ENCODE assay signal across 9 mouse cellular contexts in the genomic region with DNA sequence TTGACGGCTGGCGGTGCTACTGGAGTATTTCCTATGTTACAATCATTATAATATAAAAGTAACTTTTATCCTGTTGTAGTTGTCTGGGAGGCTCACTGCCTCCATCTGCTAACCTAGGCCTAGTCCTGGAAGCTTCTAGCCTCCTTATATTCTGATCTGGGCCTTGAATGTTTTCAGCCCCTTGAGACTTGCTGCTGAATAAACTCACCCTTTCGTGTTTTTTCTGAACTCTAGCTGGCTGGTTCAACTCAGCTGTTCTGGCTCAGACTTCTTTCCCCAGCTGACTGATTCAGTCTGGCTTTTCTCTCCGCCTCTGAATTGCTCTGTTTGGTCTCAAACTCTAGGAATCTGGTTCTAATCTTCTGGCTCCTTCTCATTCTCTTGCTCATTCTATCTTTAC. TPM values are rescaled to one million over a fixed set of nuclear protein-coding genes. Genes with fewer than 3 reads are reported as not detected.
A peak's percentile ranks its signal among the peaks of the same experiment; 100 is the strongest.
DNase-seq lines count a peak whose midpoint lies in the region; ATAC-seq and TF ChIP-seq lines count a peak whose summit lies in the region.
"Had no signal": no experiment of that assay in that cellular context is flagged by ENCODE, and none has a peak within 500 bp of the region (broad histone marks: within the 10 kb centered on the region; RNA-seq: fewer than 3 reads in every experiment).

No protein-coding gene starts in this region.

- peak overlapping the region; percentile 60 for H3K4me3 ChIP-seq in lung, embryonic 14.5 days (ENCODE audit: low read depth, low read length)
- peak overlapping the region; percentile 60 for H3K4me3 ChIP-seq in embryonic facial prominence, embryonic 14.5 days (ENCODE audit: low read depth, low read length)
- peak overlapping the region; percentile 68 for H3K4me3 ChIP-seq in intestine, postnatal 0 days (ENCODE audit: low read depth, low read length)
- H3K4me3 ChIP-seq in neural tube, embryonic 14.5 days (ENCODE audit: low read depth, low read length), result peak overlapping the region; percentile 64

- H3K27me3 ChIP-seq in lung, embryonic 14.5 days (ENCODE audit: insufficient read depth, low read length), result no peaks in the 10 kb centered on the region
- no peaks in the 10 kb centered on the region for H3K27me3 ChIP-seq in embryonic facial prominence, embryonic 14.5 days (replicated peaks; ENCODE audit: control insufficient read depth, insufficient read depth, low read length)
- no peaks in the 10 kb centered on the region for H3K27me3 ChIP-seq in intestine, postnatal 0 days (replicated peaks; ENCODE audit: control insufficient read depth, insufficient read depth, low read length)
- no peaks in the 10 kb centered on the region for H3K27me3 ChIP-seq in neural tube, embryonic 14.5 days (ENCODE audit: control insufficient read depth, insufficient read depth, low read length)

- H3K36me3 ChIP-seq in lung, embryonic 14.5 days (ENCODE audit: insufficient read depth), result peaks cover 32% of the 10 kb centered on the region
- H3K36me3 ChIP-seq in embryonic facial prominence, embryonic 14.5 days (ENCODE audit: control insufficient read depth, insufficient read depth, low read length), result peaks cover 30% of the 10 kb centered on the region
- H3K36me3 ChIP-seq in intestine, postnatal 0 days (ENCODE audit: control insufficient read depth, insufficient read depth), result peaks cover 25% of the 10 kb centered on the region
- H3K36me3 ChIP-seq in neural tube, embryonic 14.5 days (ENCODE audit: control insufficient read depth, insufficient read depth, low read length), result 0 out of 2 replicates have a peak, but pooled peaks cover 5% of the 10 kb centered on the region

- peak overlapping the region; percentile 71 for H3K9ac ChIP-seq in lung, embryonic 14.5 days
- peak overlapping the region; percentile 66 for H3K9ac ChIP-seq in embryonic facial prominence, embryonic 14.5 days (ENCODE audit: low read depth, low read length)
- peak overlapping the region; percentile 35; the same call in 1 of the 2 replicates for H3K9ac ChIP-seq in intestine, postnatal 0 days (ENCODE audit: low read depth, low read length)
- peak overlapping the region; percentile 70 for H3K9ac ChIP-seq in neural tube, embryonic 14.5 days (replicated peaks; ENCODE audit: low read depth, low read length)

- WGBS in lung, embryonic 14.5 days, result 64% methylated on average over 4 of the region's 4 CpGs
- 55% methylated on average over 4 of the region's 4 CpGs for WGBS in embryonic facial prominence, embryonic 14.5 days
- WGBS in intestine, postnatal 0 days, result 57% methylated on average over 4 of the region's 4 CpGs
- WGBS in neural tube, embryonic 14.5 days, result 81% methylated on average over 4 of the region's 4 CpGs

- intact Hi-C loops in left cerebral cortex, postnatal 10 days (cut with DNase I), result no loop called here

- no peak for TF ChIP-seq CTCF in lung, embryonic 14.5 days (IDR thresholded peaks at IDR 0.05; ENCODE audit: low read depth)
- no peak for TF ChIP-seq CTCF in intestine, postnatal 0 days (IDR thresholded peaks at IDR 0.05; ENCODE audit: low read depth)

- H3K9me3 ChIP-seq in lung, embryonic 14.5 days (ENCODE audit: low read depth, low read length), result no peaks in the 10 kb centered on the region
- H3K9me3 ChIP-seq in embryonic facial prominence, embryonic 14.5 days (ENCODE audit: control insufficient read depth, low read length), result no peaks in the 10 kb centered on the region
- no peaks in the 10 kb centered on the region for H3K9me3 ChIP-seq in intestine, postnatal 0 days (ENCODE audit: control insufficient read depth)
- no peaks in the 10 kb centered on the region for H3K9me3 ChIP-seq in neural tube, embryonic 14.5 days (ENCODE audit: control insufficient read depth, low read length)

- peak overlapping the region; percentile 77; the same call in 1 of the 2 replicates for H3K27ac ChIP-seq in lung, embryonic 14.5 days (ENCODE audit: low read depth)
- peak overlapping the region; percentile 83; the same call in 1 of the 2 replicates for H3K27ac ChIP-seq in embryonic facial prominence, embryonic 14.5 days (replicated peaks; ENCODE audit: low read depth, low read length)
- H3K27ac ChIP-seq in intestine, postnatal 0 days (ENCODE audit: low read depth, low read length), result peak overlapping the region; percentile 30; the same call in 1 of the 2 replicates
- H3K27ac ChIP-seq in neural tube, embryonic 14.5 days (ENCODE audit: low read depth, low read length), result peak overlapping the region; percentile 93; the same call in 1 of the 2 replicates

- H3K4me1 ChIP-seq in lung, embryonic 14.5 days (ENCODE audit: insufficient read depth), result no peaks in the 10 kb centered on the region; the same call in 1 of the 2 replicates
- H3K4me1 ChIP-seq in embryonic facial prominence, embryonic 14.5 days (ENCODE audit: control insufficient read depth, insufficient read depth, low read length), result peaks cover 11% of the 10 kb centered on the region; the same call in 1 of the 2 replicates
- no peaks in the 10 kb centered on the region for H3K4me1 ChIP-seq in intestine, postnatal 0 days (replicated peaks; ENCODE audit: control insufficient read depth, insufficient read depth, low read length)
- peaks cover 13% of the 10 kb centered on the region for H3K4me1 ChIP-seq in neural tube, embryonic 14.5 days (ENCODE audit: control insufficient read depth, insufficient read depth, low read length)

- DNase-seq in lung, embryonic 14.5 days, result no peak
- no peak for DNase-seq in lung, postnatal 4 days
- DNase-seq in embryonic facial prominence, embryonic 14.5 days (ENCODE audit: low spot score), result no peak
- DNase-seq in left cerebral cortex, adult 18-20 months (ENCODE audit: low spot score in 2 of 2), result no peak
- DNase-seq in left cerebral cortex, postnatal 10 days (ENCODE audit: extremely low spot score in 1 of 2, low spot score in 2 of 2), result no peak
- DNase-seq: kidney, adult 9 months had no signal

- H3K4me2 ChIP-seq in lung, embryonic 14.5 days, result peak overlapping the region; percentile 77
- peak overlapping the region; percentile 68 for H3K4me2 ChIP-seq in embryonic facial prominence, embryonic 14.5 days (ENCODE audit: low read depth, low read length)
- peak overlapping the region; percentile 69 for H3K4me2 ChIP-seq in intestine, postnatal 0 days (replicated peaks; ENCODE audit: low read depth)
- peak overlapping the region; percentile 55 for H3K4me2 ChIP-seq in neural tube, embryonic 14.5 days (ENCODE audit: low read depth, low read length)

- ATAC-seq in lung, embryonic 14.5 days (ENCODE audit: insufficient read depth), result no peak
- ATAC-seq in embryonic facial prominence, embryonic 14.5 days (ENCODE audit: low read depth), result no peak
- ATAC-seq in intestine, postnatal 0 days, result no peak
- ATAC-seq in neural tube, embryonic 14.5 days (ENCODE audit: low read depth), result no peak
- ATAC-seq in erythroid progenitor cell, adult 5-6 weeks (replicated peaks; ENCODE audit: low FRiP score, poor library complexity, severe bottlenecking), result no peak

RNA-seq across cellular contexts. Expression of a gene that starts 0.9 kb away (rescaled TPM):
- polyA plus RNA-seq in lung, embryonic 14.5 days (2014; fragmentation: Nextera tagmentation; extraction: Ambion mirVana), result 26.7 and 29.5 TPM in 2 replicates
- polyA plus RNA-seq in embryonic facial prominence, embryonic 14.5 days (2014; fragmentation: Nextera tagmentation; extraction: Ambion mirVana), result 23.0 and 23.8 TPM in 2 replicates
- polyA plus RNA-seq in intestine, postnatal 0 days (2015; fragmentation: Nextera tagmentation; extraction: Ambion mirVana), result 4.6 and 5.4 TPM in 2 replicates
- 28.7 and 29.7 TPM in 2 replicates for polyA plus RNA-seq in neural tube, embryonic 14.5 days (2014; fragmentation: Nextera tagmentation; extraction: Ambion mirVana)
- total RNA-seq in erythroid progenitor cell, adult 5-6 weeks (2015; ENCODE audit: low replicate concordance), result 9.0 and 10.9 TPM in 2 replicates
- total RNA-seq in erythroid progenitor cell, adult 5-6 weeks (2017; ENCODE audit: low replicate concordance), result 5.4 and 9.5 TPM in 2 replicates
- total RNA-seq in left cerebral cortex, adult 18-20 months (2021), result 10 to 100 TPM; 67.8 to 71.2 TPM
- 10 to 100 TPM; 50.3 to 51.2 TPM for total RNA-seq in left cerebral cortex, postnatal 10 days (2021)

RNA-seq across cellular contexts. Expression of a gene that starts 47.2 kb away (rescaled TPM):
- polyA plus RNA-seq in lung, embryonic 14.5 days (2014; fragmentation: Nextera tagmentation; extraction: Ambion mirVana), result not detected in 2 replicates
- 0.17 and 0.42 TPM in 2 replicates for polyA plus RNA-seq in embryonic facial prominence, embryonic 14.5 days (2014; fragmentation: Nextera tagmentation; extraction: Ambion mirVana)
- 0.12 and 0.20 TPM in 2 replicates for polyA plus RNA-seq in intestine, postnatal 0 days (2015; fragmentation: Nextera tagmentation; extraction: Ambion mirVana)
- 10.6 and 11.2 TPM in 2 replicates for polyA plus RNA-seq in neural tube, embryonic 14.5 days (2014; fragmentation: Nextera tagmentation; extraction: Ambion mirVana)
- total RNA-seq in erythroid progenitor cell, adult 5-6 weeks (2015; ENCODE audit: low replicate concordance), result not detected in 2 replicates
- total RNA-seq in erythroid progenitor cell, adult 5-6 weeks (2017; ENCODE audit: low replicate concordance), result not detected in 2 replicates
- 10 to 100 TPM; 18.2 to 18.3 TPM for total RNA-seq in left cerebral cortex, adult 18-20 months (2021)
- total RNA-seq in left cerebral cortex, postnatal 10 days (2021), result 10 to 100 TPM; 47.6 to 50.1 TPM

Comparison
In these comparisons a context has a peak if more than half of its experiments do, and no peak if none do; other contexts are left out.
1. H3K27ac ChIP-seq: peak in every context shown above with its lines; median percentile 93 in neural tube, embryonic 14.5 days; 83 in embryonic facial prominence, embryonic 14.5 days; 77 in lung, embryonic 14.5 days; 30 in intestine, postnatal 0 days.